Mouse (Mus musculus) CH12.LX (cell line): ENCODE measurements around the gene Prr12. TPM values are rescaled to one million over a fixed set of nuclear protein-coding genes. Genes with fewer than 3 reads are reported as not detected.

Experiments
- DNase-seq: peaks from one replicate; pipeline ENCODE4 v3.0.0-alpha.2; 2013; ENCODE audit errors: extremely low read depth
- H3K27ac ChIP-seq: 2 replicates; pipeline ENCODE4 v1.5.1; 2012; ENCODE audit warnings: low read depth, mild to moderate bottlenecking, control low read depth, moderate library complexity; ENCODE audit not compliant: insufficient read depth
- H3K27me3 ChIP-seq: replicated peaks from 2 replicates; pipeline ENCODE3; 2012; ENCODE audit warnings: inconsistent platforms
- H3K36me3 ChIP-seq, 2 experiments: replicated peaks in 1 of 2; 2 replicates each; pipeline versions ENCODE3 to v1.6.1; 2012; ENCODE audit warnings: inconsistent platforms in 1 of 2, low read length in 1 of 2, mild to moderate bottlenecking in 1 of 2, mixed read lengths in 1 of 2, moderate library complexity in 1 of 2; ENCODE audit not compliant: control insufficient read depth in 1 of 2, insufficient read depth in 1 of 2
- H3K4me1 ChIP-seq, 2 experiments: 2 replicates each; pipeline ENCODE4 v1.6.1; 2012; ENCODE audit warnings: inconsistent platforms in 1 of 2, moderate library complexity in 1 of 2; ENCODE audit not compliant: insufficient read depth in 2 of 2, control insufficient read depth in 1 of 2
- H3K4me2 ChIP-seq: 2 replicates; pipeline ENCODE4 v1.6.1; 2012; ENCODE audit warnings: low read depth, mild to moderate bottlenecking, control low read depth; ENCODE audit not compliant: poor library complexity, insufficient read depth, severe bottlenecking
- H3K4me3 ChIP-seq, 3 experiments: fragments of 150-350 bp in 1 of 3; sonication (generic) in 1 of 3; replicated peaks in 1 of 3; 2 replicates each; pipeline versions ENCODE3 to v1.5.1; 2011 to 2012; ENCODE audit warnings: low read depth in 2 of 3, low read length in 2 of 3, mild to moderate bottlenecking in 2 of 3, moderate library complexity in 2 of 3, control low read depth in 1 of 3, improper control_type of control experiment in 1 of 3, inconsistent platforms in 1 of 3, mixed read lengths in 1 of 3; ENCODE audit not compliant: poor library complexity in 1 of 3
- H3K79me2 ChIP-seq: replicated peaks from 2 replicates; pipeline ENCODE4 v1.6.1; 2012; ENCODE audit warnings: mild to moderate bottlenecking, moderate library complexity; ENCODE audit not compliant: control insufficient read depth, poor library complexity, insufficient read depth, severe bottlenecking; ENCODE audit errors: extremely low read depth
- H3K9ac ChIP-seq: 2 replicates; pipeline ENCODE4 v1.6.1; 2012; ENCODE audit warnings: low read depth, mild to moderate bottlenecking, control low read depth, moderate library complexity; ENCODE audit not compliant: insufficient read depth
- H3K9me3 ChIP-seq: replicated peaks from 2 replicates; pipeline ENCODE3; 2012; ENCODE audit warnings: low read length, inconsistent platforms, mixed read lengths
- BHLHE40 ChIP-seq: IDR thresholded peaks from 2 replicates; pipeline ENCODE4 v1.6.1; 2011; ENCODE audit warnings: mild to moderate bottlenecking, low read depth, low read length, improper control_type of control experiment
- ELF1 ChIP-seq: IDR thresholded peaks from 2 replicates; pipeline ENCODE4 v1.6.1; 2014; ENCODE audit warnings: low read depth, mild to moderate bottlenecking, inconsistent platforms, low read length, improper control_type of control experiment
- EP300 ChIP-seq: IDR thresholded peaks from 2 replicates; pipeline ENCODE4 v1.6.1; 2011; ENCODE audit warnings: low read length, improper control_type of control experiment
- ETS1 ChIP-seq: conservative IDR thresholded peaks from 2 replicates; pipeline ENCODE4 v1.6.1; 2012; ENCODE audit warnings: low read depth, mild to moderate bottlenecking, inconsistent platforms, low read length, improper control_type of control experiment, moderate library complexity
- GABPA ChIP-seq: IDR thresholded peaks from 2 replicates; pipeline ENCODE4 v1.6.1; 2012; ENCODE audit warnings: low read depth, low read length, improper control_type of control experiment, inconsistent platforms; ENCODE audit not compliant: insufficient replicate concordance
- HCFC1 ChIP-seq: IDR thresholded peaks from 2 replicates; pipeline ENCODE4 v1.6.1; 2012; ENCODE audit warnings: low read depth, mild to moderate bottlenecking, inconsistent platforms, low read length, improper control_type of control experiment
- IRF4 ChIP-seq: IDR thresholded peaks from 2 replicates; pipeline ENCODE4 v1.6.1; 2014; ENCODE audit warnings: low read depth, mild to moderate bottlenecking, inconsistent platforms, low read length, improper control_type of control experiment
- JUN ChIP-seq: IDR thresholded peaks from 2 replicates; pipeline ENCODE4 v1.6.1; 2011; ENCODE audit warnings: low read depth, mild to moderate bottlenecking, low read length, improper control_type of control experiment, moderate library complexity; ENCODE audit not compliant: insufficient read depth
- JUND ChIP-seq: conservative IDR thresholded peaks from 2 replicates; pipeline ENCODE4 v1.6.1; 2011; ENCODE audit warnings: low read depth, low read length, improper control_type of control experiment
- KAT2A ChIP-seq: IDR thresholded peaks from 2 replicates; pipeline ENCODE4 v1.6.1; 2012; ENCODE audit warnings: low read length, improper control_type of control experiment, inconsistent platforms; ENCODE audit not compliant: insufficient replicate concordance
- MAFK ChIP-seq: IDR thresholded peaks from 2 replicates; pipeline ENCODE4 v1.6.1; 2011; ENCODE audit warnings: low read length, improper control_type of control experiment; ENCODE audit not compliant: insufficient replicate concordance
- MAX ChIP-seq: IDR thresholded peaks from 2 replicates; pipeline ENCODE4 v1.6.1; 2011; ENCODE audit warnings: low read length, improper control_type of control experiment
- MAZ ChIP-seq: IDR thresholded peaks from 2 replicates; pipeline ENCODE4 v1.6.1; 2012; ENCODE audit warnings: low read depth, mild to moderate bottlenecking, inconsistent platforms, low read length, improper control_type of control experiment, moderate library complexity
- MEF2A ChIP-seq: IDR thresholded peaks from 2 replicates; pipeline ENCODE4 v1.6.1; 2014; ENCODE audit warnings: low read depth, mild to moderate bottlenecking, inconsistent platforms, low read length, improper control_type of control experiment, borderline replicate concordance
- MXI1 ChIP-seq: IDR thresholded peaks from 2 replicates; pipeline ENCODE4 v1.6.1; 2011; ENCODE audit warnings: mild to moderate bottlenecking, low read depth, low read length, improper control_type of control experiment
- MYC ChIP-seq: IDR thresholded peaks from 2 replicates; pipeline ENCODE4 v1.6.1; 2011; ENCODE audit warnings: low read depth, mild to moderate bottlenecking, improper control_type of control experiment, low read length
- NELFE ChIP-seq: IDR thresholded peaks from 2 replicates; pipeline ENCODE4 v1.6.1; 2011; ENCODE audit warnings: low read depth, low read length, improper control_type of control experiment
- NRF1 ChIP-seq: IDR thresholded peaks from 2 replicates; pipeline ENCODE4 v1.6.1; 2014; ENCODE audit warnings: low read depth, mild to moderate bottlenecking, inconsistent platforms, low read length, improper control_type of control experiment, moderate library complexity
- PAX5 ChIP-seq: IDR thresholded peaks from 2 replicates; pipeline ENCODE4 v1.6.1; 2012; ENCODE audit warnings: low read length, inconsistent platforms, mixed read lengths
- POLR2AphosphoS2 ChIP-seq: IDR thresholded peaks from 2 replicates; pipeline ENCODE4 v1.6.1; 2011; ENCODE audit warnings: low read depth, low read length, improper control_type of control experiment
- RAD21 ChIP-seq: IDR thresholded peaks from 2 replicates; pipeline ENCODE4 v1.6.1; 2011; ENCODE audit warnings: low read depth, mild to moderate bottlenecking, low read length, improper control_type of control experiment, moderate library complexity
- SMC3 ChIP-seq: IDR thresholded peaks from 2 replicates; pipeline ENCODE4 v1.6.1; 2011; ENCODE audit warnings: low read depth, low read length, improper control_type of control experiment
- TBP ChIP-seq: conservative IDR thresholded peaks from 2 replicates; pipeline ENCODE4 v1.6.1; 2011; ENCODE audit warnings: low read depth, low read length, improper control_type of control experiment
- UBTF ChIP-seq: IDR thresholded peaks from 2 replicates; pipeline ENCODE4 v1.6.1; 2012; ENCODE audit warnings: low read depth, mild to moderate bottlenecking, inconsistent platforms, low read length, improper control_type of control experiment, moderate library complexity
- dilution Hi-C: fragments of 300-500 bp; cut with MboI; formaldehyde crosslinking; loops from 2 replicates; pipeline ENCODE4 v1.14.3; 2020; ENCODE audit warnings: low sequenced_read_pairs; ENCODE audit not compliant: extremely low pct_unique_long_range_greater_than_20kb, extremely low pct_ligation_motif_present
- in situ Hi-C: fragments of 300-500 bp; cut with MboI; formaldehyde crosslinking; loops from 3 replicates; pipeline ENCODE4 v1.14.3; 2019; ENCODE audit warnings: low sequenced_read_pairs, low pct_ligation_motif_present, low pct_unique_long_range_greater_than_20kb, mixed read lengths
- polyA plus RNA-seq: library from polyadenylated mRNA; unstranded; fragments of >175 nt; gene quantifications from 2 replicates; pipeline ENCODE4 v1.2.1, GENCODE M21; 2012; ENCODE audit warnings: low read depth; ENCODE audit not compliant: insufficient read length
- total RNA-seq, 2 experiments: library from RNA; depleted of rRNA; stranded (reverse); fragments of 300-350 nt in 1 of 2; fragments of >200 nt in 1 of 2; gene quantifications; 2 replicates each; pipeline ENCODE4 v1.2.3; 2012 to 2014

The Prr12 gene
- total and polyA plus RNA-seq, 3 experiments: 1.2 to 20.5 (median 6.5) TPM

DNA sequence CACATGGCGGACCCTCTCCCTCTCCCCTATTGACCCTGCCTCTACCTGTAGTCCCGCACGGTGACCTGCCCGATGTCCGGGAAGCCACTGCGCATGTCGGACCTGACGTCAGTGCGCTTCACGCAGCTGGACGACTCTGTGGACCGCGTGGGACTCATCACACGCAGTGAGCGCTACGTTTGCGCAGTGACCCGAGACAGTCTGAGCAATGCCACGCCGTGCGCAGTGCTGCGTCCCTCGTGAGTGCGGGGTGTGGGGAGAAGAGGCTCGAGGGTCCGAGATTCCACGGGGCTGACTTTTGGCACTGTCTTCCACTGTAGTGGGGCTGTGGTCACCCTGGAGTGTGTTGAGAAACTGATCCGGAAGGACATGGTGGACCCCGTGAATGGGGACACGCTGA, 23.8 kb upstream of the Prr12 start (continued):
- TF ChIP-seq POLR2AphosphoS2: no peak

- H3K9ac ChIP-seq: no peak overlapping the region
- no peak for TF ChIP-seq NRF1
- peak; percentile 46; the same call in 1 of the 2 replicates for TF ChIP-seq MEF2A
- TF ChIP-seq, all 38 proteins: peak for 1
- H3K36me3 ChIP-seq: peaks cover 47 to 62% of the 10 kb centered on the region in 2 experiments
- no peak overlapping the region for H3K27ac ChIP-seq
- peaks cover 10% of the 10 kb centered on the region; the same call in 1 of the 2 replicates for H3K79me2 ChIP-seq
- dilution Hi-C loops: no loop called here
- in situ Hi-C loops: no loop called here
- H3K4me3 ChIP-seq: no peak overlapping the region
- H3K9me3 ChIP-seq: no peaks in the 10 kb centered on the region
- H3K4me1 ChIP-seq: peaks cover 7 to 8% of the 10 kb centered on the region in 2 experiments; a peak in 2 of 4 replicates
- H3K4me2 ChIP-seq: no peak overlapping the region
- no peaks in the 10 kb centered on the region for H3K27me3 ChIP-seq
- DNase-seq: no peak
These were observed 22.7 kb upstream of the Prr12 start for GRCm38 (mm10) chr7:45075405-45075804.

DNA sequence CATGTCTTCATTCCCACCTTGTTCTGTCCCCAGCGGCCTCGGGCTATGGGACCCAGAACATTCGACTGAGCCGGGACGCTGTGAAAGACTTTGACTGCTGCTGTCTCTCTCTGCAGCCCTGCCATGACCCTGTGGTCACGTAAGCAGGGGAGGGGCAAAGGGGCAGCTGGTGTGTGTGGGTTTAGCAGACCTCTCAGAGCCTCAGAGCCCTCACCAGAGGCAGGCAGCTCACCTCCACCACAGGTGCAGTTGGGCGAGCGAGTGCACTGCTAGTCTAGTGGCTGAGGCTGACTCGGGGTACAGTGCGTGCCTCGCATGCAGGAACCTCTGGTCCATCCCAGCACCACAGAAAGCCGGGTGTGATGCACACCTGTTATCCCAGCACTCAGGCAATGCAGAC, 21.3 kb upstream of the Prr12 start:
- peaks cover 16% of the 10 kb centered on the region for H3K79me2 ChIP-seq
- no peak for DNase-seq
- peaks cover 8 to 14% of the 10 kb centered on the region in 2 experiments; a peak in 3 of 4 replicates for H3K4me1 ChIP-seq
- H3K27ac ChIP-seq: no peak overlapping the region
- dilution Hi-C loops: no loop called here
- H3K9me3 ChIP-seq: no peaks in the 10 kb centered on the region
- in situ Hi-C loops: no loop called here
- H3K36me3 ChIP-seq: peaks cover 47 to 74% of the 10 kb centered on the region in 2 experiments
- no peaks in the 10 kb centered on the region for H3K27me3 ChIP-seq
- TF ChIP-seq NELFE: no peak
- TF ChIP-seq HCFC1: no peak
- TF ChIP-seq MYC: no peak
- no peak for TF ChIP-seq MAX
- no peak for TF ChIP-seq KAT2A
- TF ChIP-seq MAZ: no peak
- no peak overlapping the region for H3K9ac ChIP-seq
- H3K4me3 ChIP-seq: no peak overlapping the region
- no peak overlapping the region for H3K4me2 ChIP-seq

DNA sequence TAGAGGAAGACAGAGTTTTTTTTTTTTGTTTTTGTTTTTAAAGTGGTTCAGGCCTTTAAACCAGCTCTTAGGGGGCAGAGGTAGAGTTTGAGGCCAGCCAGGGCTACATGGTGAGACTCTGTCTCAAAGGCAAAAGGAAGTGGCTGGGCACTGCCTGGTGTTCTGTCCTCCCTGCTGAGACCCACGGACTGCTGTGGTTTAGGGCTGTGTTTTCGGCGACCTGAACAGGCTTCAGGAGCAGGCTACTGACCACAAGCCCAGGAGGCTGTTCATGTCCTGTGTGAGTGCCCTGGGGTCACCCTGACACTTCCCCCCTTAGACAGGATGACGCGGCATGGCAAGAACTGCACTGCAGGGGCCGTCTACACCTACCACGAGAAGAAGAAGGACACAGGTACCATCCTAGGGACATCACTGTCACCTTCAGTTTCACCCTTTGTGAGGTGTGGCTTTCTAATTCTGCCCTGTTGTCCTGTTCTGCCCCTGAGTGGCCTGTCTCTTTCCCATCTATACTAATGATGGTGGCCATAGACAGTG, 20.6 kb upstream of the Prr12 start:
- Histone ChIP-seq H3K9ac (no peak overlapping the region), H3K4me2 (no peak overlapping the region), H3K4me3 (no peak overlapping the region), H3K4me1 (peaks cover 8 to 17% of the 10 kb centered on the region in 2 experiments; a peak in 3 of 4 replicates), H3K27ac (no peak overlapping the region), H3K9me3 (no peaks in the 10 kb centered on the region), H3K79me2 (peaks cover 23% of the 10 kb centered on the region), H3K36me3 (peaks cover 47 to 73% of the 10 kb centered on the region in 2 experiments), H3K27me3 (no peaks in the 10 kb centered on the region)
- DNase-seq: no peak
- in situ Hi-C loops: no loop called here
- dilution Hi-C loops: no loop called here
- no peak for TF ChIP-seq MXI1
- TF ChIP-seq UBTF: no peak
- no peak for TF ChIP-seq TBP
- no peak for TF ChIP-seq EP300
- no peak for TF ChIP-seq PAX5
- no peak for TF ChIP-seq IRF4
- no peak for TF ChIP-seq GABPA
- TF ChIP-seq RAD21: no peak
- no peak for TF ChIP-seq SMC3
- no peak for TF ChIP-seq ETS1
- no peak for TF ChIP-seq JUND
- no peak for TF ChIP-seq MAFK
- TF ChIP-seq NRF1: no peak
- no peak for TF ChIP-seq BHLHE40
- TF ChIP-seq MEF2A: no peak
- TF ChIP-seq ELF1: no peak
- TF ChIP-seq JUN: no peak
